Mouse (Mus musculus) testis, postnatal 10 days (tissue): ENCODE results near the gene Zswim1.

Source experiments
- DNase-seq: peaks from one replicate; pipeline ENCODE4 v3.0.0; 2021; ENCODE audit warnings: low spot score

The Zswim1 gene

GRCm38 (mm10) chr2:164822636-164823165, at the start of gene Zswim1:
TSS of gene Zswim1 (plus strand) at chr2:164822686.
- peak; percentile 100 for DNase-seq

GRCm38 (mm10) chr2:164773229-164773988, 49.1 kb upstream of the Zswim1 start:
- DNase-seq, result no peak

DNA sequence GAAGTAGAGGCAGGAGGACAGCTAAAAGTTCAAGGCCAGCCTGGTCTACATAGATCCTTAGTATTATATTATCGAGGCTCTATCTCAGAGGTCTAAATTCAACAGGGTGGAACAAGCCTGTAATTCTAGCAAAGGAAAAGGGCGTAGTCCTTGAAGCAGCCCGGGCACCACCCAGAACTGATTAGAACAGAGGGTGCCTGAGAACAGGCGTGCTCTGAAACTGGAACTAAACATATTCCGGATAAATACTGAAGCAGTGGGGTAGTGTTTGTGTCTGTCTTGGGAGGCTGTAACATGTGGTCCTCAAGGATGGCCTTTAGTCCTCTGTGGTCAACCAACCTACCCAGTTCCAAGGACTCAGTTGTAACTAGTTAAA, 48.5 kb upstream of the Zswim1 start:
- no peak for DNase-seq

- no peak for DNase-seq
Observed at GRCm38 (mm10) chr2:164776130-164776529, 46.4 kb upstream of the Zswim1 start.

- no peak for DNase-seq
Observed at GRCm38 (mm10) chr2:164776801-164777200, 45.7 kb upstream of the Zswim1 start.

- DNase-seq, result no peak
Observed at GRCm38 (mm10) chr2:164777246-164778014, 45.1 kb upstream of the Zswim1 start.

DNA sequence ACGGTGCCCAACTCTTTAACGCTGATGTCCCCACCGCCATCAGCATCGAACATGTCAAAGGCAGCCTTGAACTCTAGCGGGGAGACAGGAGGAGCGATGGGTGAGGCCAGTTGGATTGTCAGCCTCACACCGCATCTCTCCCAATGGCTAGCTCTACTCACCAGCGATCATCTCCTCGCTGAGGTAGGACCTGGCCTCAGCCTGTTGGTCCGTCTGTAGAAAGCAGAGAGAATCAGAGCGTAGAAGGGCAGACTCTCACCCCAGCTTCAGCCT, 44.5 kb upstream of the Zswim1 start:
- DNase-seq, result no peak

GRCm38 (mm10) chr2:164778809-164779208, 43.7 kb upstream of the Zswim1 start:
- DNase-seq, result no peak

DNA sequence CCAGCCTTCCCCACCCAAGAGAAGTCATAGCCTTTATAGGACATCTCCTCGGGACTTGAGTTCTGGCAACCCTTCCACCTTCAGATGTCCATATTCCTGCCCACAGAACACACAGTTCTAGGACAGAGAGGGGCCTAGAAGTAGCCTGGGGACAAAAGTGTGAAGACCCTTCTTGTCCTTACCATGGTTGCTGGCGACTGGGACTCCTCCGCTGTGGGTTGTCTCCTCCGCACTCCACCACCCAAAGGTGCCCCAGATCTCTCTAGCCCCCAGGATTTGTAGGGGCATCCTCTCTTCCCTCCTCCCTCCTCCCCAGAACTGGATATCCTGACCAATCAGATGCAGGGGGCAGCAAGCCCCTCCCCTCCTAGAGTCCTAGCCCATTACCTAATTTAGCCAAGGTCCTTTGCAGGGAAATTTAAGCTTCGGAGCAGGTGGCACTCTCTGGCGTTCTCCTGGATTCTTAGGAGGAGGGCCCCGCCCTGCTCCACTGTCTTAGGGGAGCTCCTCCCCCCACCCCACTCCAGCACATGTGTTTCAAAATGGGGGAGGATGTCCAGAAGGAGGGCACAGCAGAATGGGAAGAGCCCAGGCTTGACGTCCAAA, 42.9 kb upstream of the Zswim1 start, which contains the start of gene Tnnc2:
Tnnc2 (minus strand) TSS at position 487 of the 606 bp plus-strand sequence.
- no peak for DNase-seq

DNA sequence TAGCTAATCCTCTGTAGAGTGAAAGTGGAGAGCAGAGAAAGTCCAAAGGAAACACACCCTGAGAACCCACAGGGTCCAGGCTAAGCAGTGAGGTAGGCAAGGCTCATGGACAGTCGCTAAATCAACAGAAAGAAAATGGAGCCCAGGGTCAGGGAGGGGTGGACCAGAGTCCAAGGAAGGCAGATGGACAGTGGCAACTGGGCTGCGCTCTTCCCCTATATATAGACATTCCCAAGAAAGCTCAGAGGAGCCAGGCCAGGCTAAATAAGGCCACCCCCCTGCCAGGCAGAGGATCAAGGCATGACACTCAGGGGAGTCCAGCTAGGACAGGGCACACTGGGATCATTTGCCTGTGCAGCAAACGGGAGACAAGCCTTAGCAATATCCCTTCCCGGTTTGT, 40.6 kb upstream of the Zswim1 start:
- no peak for DNase-seq

DNA sequence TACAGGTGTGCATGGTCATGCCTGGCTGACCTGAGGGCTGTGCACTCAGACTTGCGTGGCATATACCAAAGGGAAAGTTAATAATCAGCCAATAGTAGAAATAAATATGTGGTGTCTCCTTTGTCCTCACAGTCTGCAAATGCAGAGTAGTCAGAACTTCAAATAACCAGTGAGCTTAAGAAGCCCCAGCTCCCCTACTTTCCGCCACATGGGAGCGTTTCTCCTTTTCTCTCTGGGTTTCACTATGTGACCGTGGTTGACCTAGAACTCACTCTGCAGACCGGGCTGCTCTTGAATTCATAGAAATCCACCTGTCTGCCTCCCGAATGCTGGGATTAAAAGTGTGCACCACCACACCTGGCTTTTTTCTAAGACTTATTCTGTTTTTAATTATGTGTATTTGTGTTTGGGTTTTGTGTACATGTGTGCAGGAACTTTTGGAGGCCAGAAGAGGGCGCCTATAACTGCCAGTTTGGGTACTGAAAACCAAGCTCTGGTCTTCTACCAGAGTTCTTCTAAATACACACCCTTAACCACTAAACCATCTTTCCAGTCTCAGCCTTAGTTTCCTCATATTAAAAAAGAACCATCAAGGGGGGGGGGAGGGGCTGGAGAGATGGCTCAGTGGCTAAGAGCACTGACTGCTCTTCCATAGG, 38.4 kb upstream of the Zswim1 start:
- DNase-seq, result no peak

DNA sequence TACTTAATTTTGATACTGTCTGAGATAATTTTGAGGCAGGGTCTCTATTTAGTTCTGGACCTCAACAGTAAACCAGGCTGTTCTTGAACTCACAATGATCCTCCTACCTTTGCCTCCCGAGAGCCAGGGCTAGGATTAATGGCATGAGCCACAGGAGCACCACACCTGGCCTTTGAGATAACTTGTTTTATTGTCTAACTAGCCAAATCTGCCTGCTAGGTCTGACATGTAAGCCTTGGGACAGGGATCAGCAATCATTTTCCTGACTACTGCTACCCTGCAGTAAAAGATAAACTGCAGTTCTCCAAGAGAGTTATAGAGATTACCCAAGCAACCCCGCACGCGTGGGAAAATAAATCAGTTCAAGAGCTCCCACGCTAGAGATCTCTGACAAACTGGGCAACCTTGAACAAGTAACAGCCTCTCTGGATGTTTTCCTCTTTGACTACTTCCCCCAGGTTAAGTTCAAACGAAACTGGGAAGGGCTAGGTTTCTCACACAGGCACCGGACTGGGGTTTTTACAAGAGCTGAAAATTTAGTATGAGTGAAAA, 37.5 kb upstream of the Zswim1 start:
- peak; percentile 41 for DNase-seq

DNA sequence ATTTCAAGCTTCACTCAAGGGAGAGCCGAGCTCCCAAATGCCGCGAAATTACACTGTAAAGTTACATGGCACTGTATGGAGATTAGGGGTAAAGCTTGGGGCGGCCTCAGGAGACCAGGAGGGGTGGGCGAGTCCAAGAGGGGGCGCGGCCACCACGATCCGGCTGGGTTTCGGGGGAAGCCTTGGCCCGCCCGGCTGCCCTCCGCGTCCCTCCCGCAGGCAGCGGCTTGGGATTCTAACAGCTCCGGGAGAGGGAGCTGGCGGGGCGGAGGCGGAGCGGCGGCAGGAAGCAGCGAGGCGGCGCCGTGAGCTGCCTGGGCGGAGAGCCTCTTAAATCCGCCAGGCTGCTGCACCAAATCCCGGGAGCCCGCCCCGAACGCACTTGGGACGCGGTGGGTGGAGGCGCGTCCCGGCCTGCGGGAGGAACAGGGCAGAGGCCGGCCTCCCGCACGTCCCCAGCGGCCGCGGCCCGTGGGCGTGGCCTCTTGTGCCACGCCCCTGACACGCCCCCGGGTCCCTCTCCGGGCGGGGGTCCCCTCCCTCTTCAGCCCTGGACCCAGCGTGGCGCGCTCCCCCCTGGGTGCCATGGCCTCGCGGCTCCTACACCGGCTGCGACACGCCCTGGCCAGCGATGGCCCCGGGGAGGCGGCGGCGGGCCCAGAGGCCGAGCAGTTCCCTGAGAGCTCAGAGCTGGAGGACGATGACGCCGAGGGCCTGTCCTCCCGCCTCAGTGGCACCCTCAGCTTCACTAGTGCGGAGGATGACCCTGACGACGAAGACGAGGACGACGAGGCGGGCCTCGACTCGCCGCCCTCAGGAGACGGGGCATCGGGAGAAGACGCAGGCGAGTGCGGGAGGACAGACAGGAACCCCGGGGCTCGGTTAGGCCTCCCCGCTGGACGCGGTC, 36.8 kb upstream of the Zswim1 start, which contains the start of gene Snx21:
Snx21 (plus strand) TSS at position 343 of the 907 bp plus-strand sequence.
- DNase-seq, result peak; percentile 92

- DNase-seq, result peak; percentile 47
Observed at GRCm38 (mm10) chr2:164786388-164786885, 36.0 kb upstream of the Zswim1 start.

DNA sequence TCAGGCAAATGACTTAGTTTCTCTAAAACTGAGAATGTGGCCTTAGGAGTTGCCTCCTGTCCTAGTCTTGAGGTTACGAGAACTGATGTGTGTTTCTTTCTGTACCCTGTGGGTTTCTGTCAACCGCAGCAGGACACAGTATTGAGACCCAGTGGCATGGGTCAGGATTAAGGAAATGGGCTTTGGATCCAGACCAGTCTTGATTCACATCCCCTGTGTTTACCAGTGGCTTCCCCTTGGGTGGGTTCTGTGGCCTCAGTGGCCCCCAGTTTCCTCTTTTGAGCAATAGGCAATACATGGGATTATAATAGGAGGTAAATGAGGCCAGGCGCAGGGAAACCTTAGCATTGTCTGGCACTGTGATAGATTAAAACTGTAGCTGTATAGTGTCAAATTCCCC, 35.5 kb upstream of the Zswim1 start:
- DNase-seq, result no peak

- no peak for DNase-seq
Observed at GRCm38 (mm10) chr2:164787779-164788178, 34.7 kb upstream of the Zswim1 start.

GRCm38 (mm10) chr2:164788411-164788810, 34.1 kb upstream of the Zswim1 start:
- DNase-seq, result no peak

GRCm38 (mm10) chr2:164790451-164790850, 32.0 kb upstream of the Zswim1 start:
- DNase-seq, result no peak

- DNase-seq, result peak; percentile 68
Observed at GRCm38 (mm10) chr2:164791841-164792261, 30.6 kb upstream of the Zswim1 start.

GRCm38 (mm10) chr2:164792400-164793190, 29.9 kb upstream of the Zswim1 start:
- DNase-seq, result peak; percentile 49
